Mouse (Mus musculus) adrenal gland, postnatal 0 days (tissue): ENCODE results near the gene Tmem232. TPM values are rescaled to one million over a fixed set of nuclear protein-coding genes. Genes with fewer than 3 reads are reported as not detected.

Experiments
- microRNA-seq: library from miRNA; unstranded; fragments of <30 nt; microRNA quantifications from one replicate; pipeline ENCODE4, GENCODE M21; 2016; ENCODE audit warnings: borderline replicate concordance; ENCODE audit not compliant: insufficient number of aligned reads
- polyA plus RNA-seq: library from polyadenylated mRNA; unstranded; fragments of >200 nt; fragmentation: Nextera tagmentation; extraction: Ambion mirVana; gene quantifications from 2 replicates; pipeline ENCODE4 v1.2.1, GENCODE M21; 2015

Gene Tmem232
- polyA plus RNA-seq, result not detected in 2 replicates

GRCm38 (mm10) chr17:65540441-65541272, at the start of gene Tmem232:
TSS of gene Tmem232 (minus strand) at chr17:65540782.

Small RNA genes lying within 50 kb of the gene (microRNA-seq; reads per million reads assigned to microRNA genes)
- not detected for gene Gm25731

Other genes starting within 250 kb of the Tmem232 start
- gene Vapa, start 72.8 kb upstream of the Tmem232 start, polyA plus RNA-seq, result 161 and 242 TPM in 2 replicates
- gene Txndc2, start 101.4 kb upstream of the Tmem232 start, polyA plus RNA-seq, result 0.99 and 3.1 TPM in 2 replicates
- gene Rab31, start 232.0 kb upstream of the Tmem232 start, polyA plus RNA-seq, result 32.0 and 35.4 TPM in 2 replicates
- 14.4 and 23.3 TPM in 2 replicates for gene Ppp4r1, start 241.8 kb upstream of the Tmem232 start, polyA plus RNA-seq